Mouse (Mus musculus) MEL (cell line): Measurements from ENCODE around the gene Diras2. TPM values are rescaled to one million over a fixed set of nuclear protein-coding genes. Genes with fewer than 3 reads are reported as not detected.

Experiments used
- DNase-seq: peaks from one replicate; pipeline ENCODE4 v3.0.0; 2011; ENCODE audit warnings: low read depth, low spot score
- H3K27ac ChIP-seq: 2 replicates; pipeline ENCODE4 v1.5.1; 2012; ENCODE audit warnings: low read depth, mild to moderate bottlenecking, control low read depth, low read length, moderate library complexity; ENCODE audit not compliant: control insufficient read depth
- H3K27me3 ChIP-seq, 2 experiments: fragments of 150-350 bp in 1 of 2; sonication (generic) in 1 of 2; 2 replicates each; pipeline ENCODE4 v1.6.1; 2012; ENCODE audit warnings: low read length in 2 of 2, mild to moderate bottlenecking in 2 of 2, improper control_type of control experiment in 1 of 2, moderate library complexity in 1 of 2; ENCODE audit not compliant: insufficient read depth in 2 of 2, control insufficient read depth in 1 of 2
- H3K36me3 ChIP-seq, 2 experiments: 2 replicates each; pipeline ENCODE4 v1.6.1; 2012 to 2014; ENCODE audit warnings: low read length in 2 of 2, improper control_type of control experiment in 1 of 2, inconsistent platforms in 1 of 2, mild to moderate bottlenecking in 1 of 2; ENCODE audit not compliant: insufficient read depth in 2 of 2, control insufficient read depth in 1 of 2
- H3K4me1 ChIP-seq, 2 experiments: fragments of 150-350 bp in 1 of 2; sonication (generic) in 1 of 2; 2 replicates each; pipeline ENCODE4 v1.6.1; 2012; ENCODE audit warnings: low read length in 2 of 2, improper control_type of control experiment in 1 of 2, mild to moderate bottlenecking in 1 of 2; ENCODE audit not compliant: insufficient read depth in 2 of 2, control insufficient read depth in 1 of 2
- H3K4me3 ChIP-seq, 2 experiments: fragments of 150-350 bp in 1 of 2; sonication (generic) in 1 of 2; 2 replicates each; pipeline ENCODE4 v1.5.1; 2012; ENCODE audit warnings: low read depth in 2 of 2, low read length in 2 of 2, mild to moderate bottlenecking in 2 of 2, moderate library complexity in 2 of 2, control low read depth in 1 of 2, improper control_type of control experiment in 1 of 2; ENCODE audit not compliant: control insufficient read depth in 1 of 2, insufficient read depth in 1 of 2
- H3K79me2 ChIP-seq: 2 replicates; pipeline ENCODE4 v1.6.1; 2012; ENCODE audit warnings: mild to moderate bottlenecking, low read length, moderate library complexity; ENCODE audit not compliant: control insufficient read depth, poor library complexity, insufficient read depth
- H3K9ac ChIP-seq: 2 replicates; pipeline ENCODE4 v1.6.1; 2012; ENCODE audit warnings: low read depth, mild to moderate bottlenecking, control low read depth, low read length, moderate library complexity; ENCODE audit not compliant: control insufficient read depth, poor library complexity, severe bottlenecking
- H3K9me3 ChIP-seq: fragments of 150-350 bp; sonication (generic); replicated peaks from 2 replicates; pipeline ENCODE4 v1.6.1; 2012; ENCODE audit warnings: mild to moderate bottlenecking, low read length, improper control_type of control experiment, moderate library complexity; ENCODE audit not compliant: insufficient read depth
- BHLHE40 ChIP-seq: IDR thresholded peaks from 2 replicates; pipeline ENCODE4 v1.6.1; 2012; ENCODE audit warnings: low read depth, mild to moderate bottlenecking, inconsistent platforms, low read length, improper control_type of control experiment, borderline replicate concordance
- E2F4 ChIP-seq: IDR thresholded peaks from 2 replicates; pipeline ENCODE4 v1.6.1; 2011; ENCODE audit warnings: low read depth, low read length, improper control_type of control experiment, borderline replicate concordance
- ETS1 ChIP-seq: IDR thresholded peaks from 2 replicates; pipeline ENCODE4 v1.6.1; 2012; ENCODE audit warnings: low read depth, mild to moderate bottlenecking, inconsistent platforms, low read length, improper control_type of control experiment, moderate library complexity
- JUND ChIP-seq: IDR thresholded peaks from 2 replicates; pipeline ENCODE4 v1.6.1; 2011; ENCODE audit warnings: low read depth, mild to moderate bottlenecking, improper control_type of control experiment, low read length
- KAT2A ChIP-seq: conservative IDR thresholded peaks from 2 replicates; pipeline ENCODE4 v1.6.1; 2012; ENCODE audit warnings: low read depth, low read length, improper control_type of control experiment, inconsistent platforms
- MAX ChIP-seq: IDR thresholded peaks from 2 replicates; pipeline ENCODE4 v1.6.1; 2011; ENCODE audit warnings: low read length, improper control_type of control experiment
- MEF2A ChIP-seq: IDR thresholded peaks from 2 replicates; pipeline ENCODE4 v1.6.1; 2014; ENCODE audit warnings: low read depth, mild to moderate bottlenecking, inconsistent platforms, low read length, improper control_type of control experiment; ENCODE audit not compliant: poor library complexity, insufficient replicate concordance, severe bottlenecking; ENCODE audit errors: extremely low read depth
- MYB ChIP-seq: IDR thresholded peaks from 2 replicates; pipeline ENCODE4 v1.6.1; 2011; ENCODE audit warnings: mild to moderate bottlenecking, low read depth, low read length, improper control_type of control experiment
- MYC ChIP-seq: IDR thresholded peaks from 2 replicates; pipeline ENCODE4 v1.6.1; 2011; ENCODE audit warnings: low read depth, mild to moderate bottlenecking, low read length, improper control_type of control experiment, moderate library complexity
- NELFE ChIP-seq: IDR thresholded peaks from 2 replicates; pipeline ENCODE4 v1.6.1; 2011; ENCODE audit warnings: low read depth, low read length, improper control_type of control experiment
- POLR2A ChIP-seq, 2 experiments: IDR thresholded peaks; 2 replicates each; pipeline ENCODE4 v1.6.1; 2011 to 2012; ENCODE audit warnings: low read length in 2 of 2, mild to moderate bottlenecking in 2 of 2, control low read depth in 1 of 2, improper control_type of control experiment in 1 of 2, low read depth in 1 of 2, moderate library complexity in 1 of 2; ENCODE audit not compliant: control insufficient read depth in 1 of 2, insufficient read depth in 1 of 2, poor library complexity in 1 of 2
- RAD21 ChIP-seq: IDR thresholded peaks from 2 replicates; pipeline ENCODE4 v1.6.1; 2011; ENCODE audit warnings: mild to moderate bottlenecking, low read depth, low read length, improper control_type of control experiment
- SIN3A ChIP-seq: IDR thresholded peaks from 2 replicates; pipeline ENCODE4 v1.6.1; 2012; ENCODE audit warnings: low read length, improper control_type of control experiment, inconsistent platforms
- TAL1 ChIP-seq: IDR thresholded peaks from 2 replicates; pipeline ENCODE4 v1.6.1; 2012; ENCODE audit warnings: mild to moderate bottlenecking, inconsistent platforms, low read length, moderate library complexity, mixed read lengths
- TBP ChIP-seq: IDR thresholded peaks from 2 replicates; pipeline ENCODE4 v1.8.0; 2011; ENCODE audit warnings: low read depth, low read length, improper control_type of control experiment
- USF2 ChIP-seq, 2 experiments: IDR thresholded peaks; 2 replicates each; pipeline ENCODE4 v1.6.1; 2011 to 2012; ENCODE audit warnings: improper control_type of control experiment in 2 of 2, low read length in 2 of 2, borderline replicate concordance in 1 of 2, inconsistent platforms in 1 of 2, low read depth in 1 of 2, mild to moderate bottlenecking in 1 of 2; ENCODE audit not compliant: insufficient read depth in 1 of 2
- ZC3H11A ChIP-seq: IDR thresholded peaks from 2 replicates; pipeline ENCODE4 v1.6.1; 2012; ENCODE audit warnings: low read depth, mild to moderate bottlenecking, inconsistent platforms, low read length, improper control_type of control experiment
- ZKSCAN1 ChIP-seq: IDR thresholded peaks from 2 replicates; pipeline ENCODE4 v1.6.1; 2012; ENCODE audit warnings: low read depth, mild to moderate bottlenecking, inconsistent platforms, low read length, improper control_type of control experiment, moderate library complexity
- ZMIZ1 ChIP-seq: IDR thresholded peaks from 2 replicates; pipeline ENCODE4 v1.6.1; 2012; ENCODE audit warnings: low read depth, mild to moderate bottlenecking, inconsistent platforms, low read length, improper control_type of control experiment, moderate library complexity
- polyA plus RNA-seq, 2 experiments: library from polyadenylated mRNA; stranded (reverse) in 1 of 2; unstranded in 1 of 2; fragments of >175 nt in 1 of 2; fragments of >200 nt in 1 of 2; gene quantifications; 2 replicates each; pipeline versions ENCODE4 v1.2.1 to v1.2.4; 2012; ENCODE audit warnings: low replicate concordance in 2 of 2, low read depth in 1 of 2; ENCODE audit not compliant: insufficient read length in 2 of 2, insufficient read depth in 1 of 2, missing spikeins in 1 of 2
- total RNA-seq: library from RNA; depleted of rRNA; stranded (reverse); fragments of 300-350 nt; gene quantifications from 2 replicates; pipeline ENCODE4 v1.2.3, GENCODE M21; 2012

The Diras2 gene
- total and polyA plus RNA-seq, 3 experiments: not detected

DNA sequence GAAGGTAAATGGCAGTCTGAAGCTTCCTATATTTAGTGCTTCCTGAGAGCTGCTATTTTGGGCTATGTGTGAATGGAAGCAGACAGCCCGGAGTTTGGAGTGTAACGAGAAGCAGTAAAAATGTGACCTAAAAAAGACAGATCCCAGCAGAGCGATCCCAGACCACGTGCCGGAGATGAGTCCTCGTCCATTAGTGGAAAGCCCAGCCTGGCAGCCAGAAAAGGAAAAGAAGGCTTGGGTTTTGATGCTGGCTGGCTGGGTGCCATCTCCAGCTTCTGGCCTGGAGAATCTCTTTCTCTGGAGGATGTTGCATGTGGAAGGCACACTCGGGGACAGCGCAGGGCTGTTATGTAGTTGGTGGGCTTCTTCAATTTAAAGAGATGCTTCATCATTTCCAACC is 29.4 kb downstream of the Diras2 start:
- no peaks in the 10 kb centered on the region for H3K4me1 ChIP-seq
- no peak for DNase-seq
- H3K27ac ChIP-seq: no peak overlapping the region
- no peak overlapping the region for H3K9ac ChIP-seq
- no peaks in the 10 kb centered on the region for H3K9me3 ChIP-seq
- no peaks in the 10 kb centered on the region for H3K27me3 ChIP-seq
- no peaks in the 10 kb centered on the region for H3K36me3 ChIP-seq
- no peak for TF ChIP-seq BHLHE40
- no peak for TF ChIP-seq MYB
- no peak for TF ChIP-seq ZKSCAN1
- no peak for TF ChIP-seq TBP
- no peak for TF ChIP-seq MAX
- TF ChIP-seq JUND: no peak
- no peak for TF ChIP-seq MEF2A
- H3K4me3 ChIP-seq: no peak overlapping the region
- H3K79me2 ChIP-seq: no peaks in the 10 kb centered on the region

DNA sequence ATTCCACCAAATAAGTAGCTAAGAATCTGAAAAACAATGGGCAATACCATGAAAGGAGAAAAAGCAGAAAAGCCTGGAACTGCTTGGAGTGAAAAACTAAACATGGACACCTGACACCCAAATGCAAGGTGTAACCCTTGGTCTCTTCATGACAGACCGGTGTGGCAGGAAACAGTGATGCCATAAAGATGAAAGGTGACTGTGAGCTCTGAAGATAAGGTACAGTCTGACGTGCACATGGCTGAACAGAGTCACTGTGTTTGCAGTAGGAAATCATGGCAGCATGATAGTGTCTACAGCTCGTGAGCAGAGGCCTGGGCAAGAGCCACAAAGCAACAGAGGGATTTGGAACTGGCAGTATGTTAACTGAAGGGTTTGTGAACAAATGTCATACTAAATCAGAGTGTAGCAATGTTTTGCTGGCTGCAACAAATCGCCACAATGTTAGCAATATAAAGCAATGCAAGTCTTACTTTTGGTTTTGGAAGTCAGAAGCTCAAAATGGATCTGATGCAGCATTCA is 34.0 kb downstream of the Diras2 start:
- H3K27me3 ChIP-seq: no peaks in the 10 kb centered on the region
- no peak overlapping the region for H3K4me3 ChIP-seq
- no peaks in the 10 kb centered on the region for H3K9me3 ChIP-seq
- no peaks in the 10 kb centered on the region for H3K36me3 ChIP-seq
- no peaks in the 10 kb centered on the region for H3K79me2 ChIP-seq
- DNase-seq: no peak
- no peak overlapping the region for H3K27ac ChIP-seq
- no peaks in the 10 kb centered on the region for H3K4me1 ChIP-seq
- TF ChIP-seq MEF2A: no peak
- no peak for TF ChIP-seq SIN3A
- no peak for TF ChIP-seq MYB
- TF ChIP-seq NELFE: no peak
- no peak for TF ChIP-seq RAD21
- no peak overlapping the region for H3K9ac ChIP-seq

DNA sequence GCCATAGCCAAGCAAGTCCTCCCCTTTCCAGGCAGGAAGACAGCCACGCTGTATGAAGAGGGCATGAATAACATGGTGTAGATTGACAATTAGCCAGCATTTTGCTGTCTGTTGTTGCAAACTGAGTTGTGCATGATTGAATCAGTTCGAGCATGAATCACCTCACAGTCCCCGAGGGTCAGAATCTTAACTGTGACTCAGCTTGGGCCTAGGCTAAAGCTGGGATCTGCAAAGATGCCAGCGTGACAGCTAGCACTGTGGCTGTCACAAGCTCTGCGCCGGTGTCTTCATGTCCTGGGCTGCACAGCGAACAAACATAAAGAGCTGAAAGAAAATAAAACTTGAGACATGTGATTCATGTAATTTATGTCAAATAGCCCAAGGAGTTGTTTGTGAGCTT is 42.3 kb downstream of the Diras2 start:
- Histone ChIP-seq H3K27me3 (no peaks in the 10 kb centered on the region), H3K36me3 (no peaks in the 10 kb centered on the region), H3K4me1 (no peaks in the 10 kb centered on the region), H3K4me3 (no peak overlapping the region), H3K9ac (no peak overlapping the region), H3K9me3 (no peaks in the 10 kb centered on the region), H3K27ac (no peak overlapping the region), H3K79me2 (no peaks in the 10 kb centered on the region)
- TF ChIP-seq E2F4 (no peak), TAL1 (no peak), MAX (no peak), ZC3H11A (no peak), ETS1 (no peak), MEF2A (no peak), ZMIZ1 (no peak), POLR2A (IDR thresholded peaks at IDR 0.05; ENCODE audit: control insufficient read depth in 1 of 2, insufficient read depth in 1 of 2, low read depth in 1 of 2, low read length in 2 of 2, poor library complexity in 1 of 2) (no peak), RAD21 (no peak), KAT2A (no peak), USF2 (IDR thresholded peaks at IDR 0.05; ENCODE audit: borderline replicate concordance in 1 of 2, insufficient read depth in 1 of 2, low read depth in 1 of 2, low read length in 2 of 2) (no peak), MYC (no peak), TBP (no peak)
- DNase-seq: no peak
